Mouse (Mus musculus): ENCODE measurements around the gene Foxn3.

Foxn3 gene

GRCm38 (mm10) chr12:99462302-99462701 is 101.1 kb downstream of the Foxn3 start:
- DNase-seq, result no peak

GRCm38 (mm10) chr12:99457521-99458205 is 105.7 kb downstream of the Foxn3 start:
- peak; percentile 35 for DNase-seq

- DNase-seq, result no peak
These were observed 107.8 kb downstream of the Foxn3 start for GRCm38 (mm10) chr12:99455580-99455979.

GRCm38 (mm10) chr12:99454394-99454793 is 109.0 kb downstream of the Foxn3 start:
- no peak for DNase-seq

- DNase-seq, result no peak
These were observed 109.6 kb downstream of the Foxn3 start for GRCm38 (mm10) chr12:99453797-99454196.

- DNase-seq, result no peak
These were observed 113.3 kb downstream of the Foxn3 start for GRCm38 (mm10) chr12:99450076-99450475.

- DNase-seq, result no peak
These were observed 115.6 kb downstream of the Foxn3 start for GRCm38 (mm10) chr12:99447791-99448190.

GRCm38 (mm10) chr12:99445018-99445674 is 118.2 kb downstream of the Foxn3 start:
- no peak for DNase-seq

GRCm38 (mm10) chr12:99442819-99443218 is 120.6 kb downstream of the Foxn3 start:
- no peak for DNase-seq

- DNase-seq, result no peak
These were observed 122.4 kb downstream of the Foxn3 start for GRCm38 (mm10) chr12:99440953-99441352.

GRCm38 (mm10) chr12:99440022-99440421 is 123.4 kb downstream of the Foxn3 start:
- DNase-seq, result no peak

- DNase-seq, result no peak
These were observed 128.2 kb downstream of the Foxn3 start for GRCm38 (mm10) chr12:99435189-99435588.

GRCm38 (mm10) chr12:99433402-99433801 is 130.0 kb downstream of the Foxn3 start:
- DNase-seq, result no peak

GRCm38 (mm10) chr12:99431541-99431940 is 131.8 kb downstream of the Foxn3 start:
- no peak for DNase-seq

- DNase-seq, result no peak
These were observed 132.4 kb downstream of the Foxn3 start for GRCm38 (mm10) chr12:99430992-99431391.

GRCm38 (mm10) chr12:99429101-99429500 is 134.3 kb downstream of the Foxn3 start:
- no peak for DNase-seq

GRCm38 (mm10) chr12:99426207-99426916 is 137.0 kb downstream of the Foxn3 start:
- DNase-seq, result no peak

GRCm38 (mm10) chr12:99419396-99419760 is 144.0 kb downstream of the Foxn3 start:
- DNase-seq, result no peak

- DNase-seq, result no peak
These were observed 144.6 kb downstream of the Foxn3 start for GRCm38 (mm10) chr12:99418476-99419395.

- peak; percentile 60 for DNase-seq
These were observed 145.5 kb downstream of the Foxn3 start for GRCm38 (mm10) chr12:99417885-99418284.

GRCm38 (mm10) chr12:99415538-99415937 is 147.8 kb downstream of the Foxn3 start:
- no peak for DNase-seq

GRCm38 (mm10) chr12:99412496-99412895 is 150.9 kb downstream of the Foxn3 start:
- no peak for DNase-seq

GRCm38 (mm10) chr12:99412034-99412433 is 151.3 kb downstream of the Foxn3 start:
- no peak for DNase-seq
